Mouse (Mus musculus): ENCODE results near the gene Ramp3. TPM values are rescaled to one million over a fixed set of nuclear protein-coding genes. Genes with fewer than 3 reads are reported as not detected.

Ramp3 gene
- polyA plus RNA-seq, 1 experiment: 0.19 TPM

DNA sequence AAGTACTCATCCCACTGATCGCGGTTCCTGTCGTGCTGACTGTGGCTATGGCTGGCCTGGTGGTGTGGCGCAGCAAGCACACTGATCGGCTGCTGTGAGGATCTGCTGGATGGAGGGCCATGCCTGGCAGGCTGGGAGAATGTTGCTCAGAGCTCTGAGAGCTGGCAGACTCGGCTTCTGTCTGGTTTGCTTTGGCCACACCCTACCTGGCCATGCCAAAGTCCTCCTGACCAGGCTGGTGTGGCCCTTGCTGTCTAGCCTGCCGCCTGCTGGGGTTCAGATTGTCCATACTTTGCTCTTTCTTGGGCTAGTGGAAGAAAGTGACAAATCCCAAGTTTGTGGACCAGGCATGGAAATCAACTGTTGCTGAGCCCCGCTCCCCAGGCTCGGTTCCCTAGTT, 18.3 kb downstream of the Ramp3 start:
- no peaks in the 10 kb centered on the region for H3K36me3 ChIP-seq (ENCODE audit: control insufficient read depth, insufficient read depth)
- H3K27me3 ChIP-seq (ENCODE audit: control insufficient read depth, insufficient read depth, insufficient read length): no peaks in the 10 kb centered on the region
- no peak overlapping the region for H3K4me2 ChIP-seq (ENCODE audit: low read depth)
- H3K79me2 ChIP-seq (ENCODE audit: control insufficient read depth, insufficient read depth): no peaks in the 10 kb centered on the region
- no peak overlapping the region for H3ac ChIP-seq (ENCODE audit: control insufficient read depth, insufficient read length)
- TF ChIP-seq MAX (IDR thresholded peaks at IDR 0.05; ENCODE audit: low read depth): no peak
- no peak overlapping the region for H3K4me3 ChIP-seq

DNA sequence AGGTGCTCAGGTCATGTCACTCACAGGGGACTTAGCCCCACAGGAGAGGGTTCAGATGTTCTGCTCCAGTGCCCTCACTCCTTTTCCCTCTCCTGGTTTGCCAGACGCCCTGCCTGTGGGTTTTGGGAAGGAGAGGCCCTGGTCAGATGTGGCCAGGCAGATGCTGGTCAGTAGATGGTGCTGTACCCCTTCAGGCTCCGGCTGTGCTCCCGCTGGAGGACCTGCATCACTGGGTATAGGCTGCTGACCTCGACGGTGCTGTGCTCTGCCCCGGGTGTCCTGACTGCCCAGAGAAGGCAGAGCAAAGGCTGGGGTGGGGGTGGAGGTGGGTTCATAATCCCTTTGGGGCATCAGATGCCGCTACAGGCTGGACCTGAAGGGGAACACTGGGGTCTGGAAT, 19.2 kb downstream of the Ramp3 start:
- TF ChIP-seq E2F4 (IDR thresholded peaks at IDR 0.05; ENCODE audit: insufficient read depth) (no peak), MYOG (IDR thresholded peaks at IDR 0.05; ENCODE audit: control insufficient read depth in 1 of 3, insufficient read depth in 1 of 3, insufficient read length in 2 of 3, low read depth in 2 of 3) (no peak), SRF (IDR thresholded peaks at IDR 0.05; ENCODE audit: control insufficient read depth, insufficient read length, low read depth) (no peak), MYOD1 (IDR thresholded peaks at IDR 0.05; ENCODE audit: control insufficient read depth in 1 of 3, insufficient read length in 2 of 3, low read depth in 2 of 3) (no peak), TCF3 (IDR thresholded peaks at IDR 0.05; ENCODE audit: insufficient read length, low read depth) (no peak), USF1 (IDR thresholded peaks at IDR 0.05; ENCODE audit: low read depth) (no peak), POLR2A (IDR thresholded peaks at IDR 0.05; ENCODE audit: insufficient read length, low read depth) (no peak), TCF12 (IDR thresholded peaks at IDR 0.05; ENCODE audit: insufficient read depth, poor library complexity, severe bottlenecking) (no peak), POLR2AphosphoS2 (IDR thresholded peaks at IDR 0.05; ENCODE audit: insufficient read length, low read depth) (no peak), REST (IDR thresholded peaks at IDR 0.05; ENCODE audit: insufficient read depth, insufficient read length) (no peak), MAX (IDR thresholded peaks at IDR 0.05; ENCODE audit: low read depth) (no peak), CEBPB (IDR thresholded peaks at IDR 0.05; ENCODE audit: insufficient read depth, poor library complexity, severe bottlenecking) (no peak)
- H3K79me2 ChIP-seq (ENCODE audit: control insufficient read depth, insufficient read depth): no peaks in the 10 kb centered on the region

GRCm38 (mm10) chr11:6679694-6680396, 21.5 kb downstream of the Ramp3 start:
- Histone ChIP-seq H3K36me3 (ENCODE audit: control insufficient read depth, insufficient read depth) (no peaks in the 10 kb centered on the region), H3K4me3 (no peak overlapping the region), H3K79me2 (ENCODE audit: control insufficient read depth, insufficient read depth) (no peaks in the 10 kb centered on the region), H3ac (ENCODE audit: control insufficient read depth, insufficient read length) (no peak overlapping the region), H3K4me2 (ENCODE audit: low read depth) (no peak overlapping the region), H3K27me3 (ENCODE audit: control insufficient read depth, insufficient read depth, insufficient read length) (no peaks in the 10 kb centered on the region)
- no peak for TF ChIP-seq SRF (IDR thresholded peaks at IDR 0.05; ENCODE audit: control insufficient read depth, insufficient read length, low read depth)
- no peak for TF ChIP-seq E2F4 (IDR thresholded peaks at IDR 0.05; ENCODE audit: insufficient read depth)
- TF ChIP-seq POLR2AphosphoS2 (IDR thresholded peaks at IDR 0.05; ENCODE audit: insufficient read length, low read depth): no peak
- TF ChIP-seq MYOG (IDR thresholded peaks at IDR 0.05; ENCODE audit: control insufficient read depth in 1 of 3, insufficient read depth in 1 of 3, insufficient read length in 2 of 3, low read depth in 2 of 3): no peak
- no peak for TF ChIP-seq CEBPB (IDR thresholded peaks at IDR 0.05; ENCODE audit: insufficient read depth, poor library complexity, severe bottlenecking)
- TF ChIP-seq TCF3 (IDR thresholded peaks at IDR 0.05; ENCODE audit: insufficient read length, low read depth): no peak
- no peak for TF ChIP-seq USF1 (IDR thresholded peaks at IDR 0.05; ENCODE audit: low read depth)
- no peak for TF ChIP-seq MYOD1 (IDR thresholded peaks at IDR 0.05; ENCODE audit: control insufficient read depth in 1 of 3, insufficient read length in 2 of 3, low read depth in 2 of 3)
- TF ChIP-seq MAX (IDR thresholded peaks at IDR 0.05; ENCODE audit: low read depth): no peak

More for the DNA sequence above, 19.2 kb downstream of the Ramp3 start:
- H3K4me2 ChIP-seq (ENCODE audit: low read depth): no peak overlapping the region
- no peak overlapping the region for H3ac ChIP-seq (ENCODE audit: control insufficient read depth, insufficient read length)
- no peaks in the 10 kb centered on the region for H3K36me3 ChIP-seq (ENCODE audit: control insufficient read depth, insufficient read depth)
- no peaks in the 10 kb centered on the region for H3K27me3 ChIP-seq (ENCODE audit: control insufficient read depth, insufficient read depth, insufficient read length)
- no peak overlapping the region for H3K4me3 ChIP-seq

- H3K4me2 ChIP-seq (ENCODE audit: low read depth): no peak overlapping the region
- no peak overlapping the region for H3K4me3 ChIP-seq
- H3K36me3 ChIP-seq (ENCODE audit: control insufficient read depth, insufficient read depth): no peaks in the 10 kb centered on the region
- H3K27me3 ChIP-seq (ENCODE audit: control insufficient read depth, insufficient read depth, insufficient read length): no peaks in the 10 kb centered on the region
- TF ChIP-seq MYOD1 (IDR thresholded peaks at IDR 0.05; ENCODE audit: control insufficient read depth in 1 of 3, insufficient read length in 2 of 3, low read depth in 2 of 3): no peak
- no peak overlapping the region for H3ac ChIP-seq (ENCODE audit: control insufficient read depth, insufficient read length)
- H3K79me2 ChIP-seq (ENCODE audit: control insufficient read depth, insufficient read depth): no peaks in the 10 kb centered on the region
Observed at GRCm38 (mm10) chr11:6680397-6680818, 22.1 kb downstream of the Ramp3 start.

GRCm38 (mm10) chr11:6684741-6685140, 26.4 kb downstream of the Ramp3 start:
- H3K4me3 ChIP-seq: no peak overlapping the region
- H3K79me2 ChIP-seq (ENCODE audit: control insufficient read depth, insufficient read depth): no peaks in the 10 kb centered on the region
- H3K4me2 ChIP-seq (ENCODE audit: low read depth): no peak overlapping the region
- TF ChIP-seq MAX (IDR thresholded peaks at IDR 0.05; ENCODE audit: low read depth): no peak
- no peak for TF ChIP-seq SRF (IDR thresholded peaks at IDR 0.05; ENCODE audit: control insufficient read depth, insufficient read length, low read depth)
- no peak for TF ChIP-seq MYOG (IDR thresholded peaks at IDR 0.05; ENCODE audit: control insufficient read depth in 1 of 3, insufficient read depth in 1 of 3, insufficient read length in 2 of 3, low read depth in 2 of 3)
- no peak for TF ChIP-seq E2F4 (IDR thresholded peaks at IDR 0.05; ENCODE audit: insufficient read depth)
- TF ChIP-seq REST (IDR thresholded peaks at IDR 0.05; ENCODE audit: insufficient read depth, insufficient read length): no peak
- TF ChIP-seq CEBPB (IDR thresholded peaks at IDR 0.05; ENCODE audit: insufficient read depth, poor library complexity, severe bottlenecking): no peak
- TF ChIP-seq TCF12 (IDR thresholded peaks at IDR 0.05; ENCODE audit: insufficient read depth, poor library complexity, severe bottlenecking): no peak
- no peak for TF ChIP-seq MYOD1 (IDR thresholded peaks at IDR 0.05; ENCODE audit: control insufficient read depth in 1 of 3, insufficient read length in 2 of 3, low read depth in 2 of 3)
- TF ChIP-seq TCF3 (IDR thresholded peaks at IDR 0.05; ENCODE audit: insufficient read length, low read depth): no peak
- no peak for TF ChIP-seq USF1 (IDR thresholded peaks at IDR 0.05; ENCODE audit: low read depth)
- no peak for TF ChIP-seq POLR2AphosphoS2 (IDR thresholded peaks at IDR 0.05; ENCODE audit: insufficient read length, low read depth)
- no peak for TF ChIP-seq POLR2A (IDR thresholded peaks at IDR 0.05; ENCODE audit: insufficient read length, low read depth)
- no peak overlapping the region for H3ac ChIP-seq (ENCODE audit: control insufficient read depth, insufficient read length)
- H3K27me3 ChIP-seq (ENCODE audit: control insufficient read depth, insufficient read depth, insufficient read length): no peaks in the 10 kb centered on the region
- H3K36me3 ChIP-seq (ENCODE audit: control insufficient read depth, insufficient read depth): no peaks in the 10 kb centered on the region
